Mouse (Mus musculus) kidney, embryonic 15.5 days (tissue): ENCODE results near the gene Acot8. TPM values are rescaled to one million over a fixed set of nuclear protein-coding genes. Genes with fewer than 3 reads are reported as not detected.

Source experiments
- ATAC-seq: fragments of 200-750 bp; cut with Nextera tagmentation; replicated peaks from 2 replicates; pipeline ENCODE4 v1.8.0; 2017; ENCODE audit warnings: moderate TSS enrichment; ENCODE audit not compliant: low FRiP score
- H3K27ac ChIP-seq: fragments of 300-500 bp; sonication (generic); 2 replicates; pipeline ENCODE4 v1.5.1; 2015; ENCODE audit warnings: mild to moderate bottlenecking, inconsistent platforms
- H3K27me3 ChIP-seq: fragments of 300-500 bp; sonication (generic); 2 replicates; pipeline ENCODE4 v1.6.1; 2015; ENCODE audit warnings: inconsistent platforms
- H3K36me3 ChIP-seq: fragments of 300-500 bp; sonication (generic); 2 replicates; pipeline ENCODE4 v1.6.1; 2015; ENCODE audit warnings: inconsistent platforms
- H3K4me1 ChIP-seq: fragments of 300-500 bp; sonication (generic); 2 replicates; pipeline ENCODE4 v1.6.1; 2015; ENCODE audit warnings: inconsistent platforms
- H3K4me2 ChIP-seq: fragments of 300-500 bp; sonication (generic); 2 replicates; pipeline ENCODE4 v1.6.1; 2015; ENCODE audit warnings: moderate library complexity, mild to moderate bottlenecking, inconsistent platforms
- H3K4me3 ChIP-seq: fragments of 300-500 bp; sonication (generic); replicated peaks from 2 replicates; pipeline ENCODE4 v1.5.1; 2015; ENCODE audit warnings: mild to moderate bottlenecking, inconsistent platforms
- H3K9ac ChIP-seq: fragments of 300-500 bp; sonication (generic); 2 replicates; pipeline ENCODE4 v1.6.1; 2015; ENCODE audit warnings: mild to moderate bottlenecking, inconsistent platforms
- H3K9me3 ChIP-seq: fragments of 300-500 bp; sonication (generic); replicated peaks from 2 replicates; pipeline ENCODE4 v1.6.1; 2016; ENCODE audit warnings: inconsistent platforms
- WGBS: fragments of 180-500 bp; shearing (Covaris S2); methylation state at CpG from one replicate; pipeline ENCODE4 v1.1.7; 2015; ENCODE audit warnings: mixed read lengths; 5-methylcytosine and 5-hydroxymethylcytosine counted together
- polyA plus RNA-seq: library from polyadenylated mRNA; unstranded; fragments of >200 nt; fragmentation: Nextera tagmentation; extraction: Ambion mirVana; gene quantifications from 2 replicates; pipeline ENCODE4 v1.2.1, GENCODE M21; 2015

The Acot8 gene
- polyA plus RNA-seq, 1 experiment from 2014 or later = 20.8 TPM

- Histone ChIP-seq H3K36me3 (peaks cover 94% of the 10 kb centered on the region), H3K4me1 (no peaks in the 10 kb centered on the region), H3K4me2 (no peak overlapping the region), H3K9ac (no peak overlapping the region), H3K9me3 (no peaks in the 10 kb centered on the region), H3K4me3 (no peak overlapping the region), H3K27me3 (no peaks in the 10 kb centered on the region), H3K27ac (no peak overlapping the region)
- no peak for ATAC-seq
- 87% methylated on average over 7 of the region's 7 CpGs for WGBS
Observed at GRCm38 (mm10) chr2:164762593-164762992, 42.1 kb downstream of the Acot8 start.

- WGBS = 97% methylated on average over 4 of the region's 4 CpGs
- Histone ChIP-seq H3K4me1 (no peaks in the 10 kb centered on the region), H3K9me3 (no peaks in the 10 kb centered on the region), H3K4me3 (no peak overlapping the region), H3K27ac (no peak overlapping the region), H3K4me2 (no peak overlapping the region), H3K9ac (no peak overlapping the region), H3K36me3 (peaks cover 94% of the 10 kb centered on the region), H3K27me3 (no peaks in the 10 kb centered on the region)
- ATAC-seq = no peak
Observed at GRCm38 (mm10) chr2:164761971-164762370, 42.7 kb downstream of the Acot8 start.

- Histone ChIP-seq H3K36me3 (peaks cover 94% of the 10 kb centered on the region), H3K4me3 (no peak overlapping the region), H3K4me2 (no peak overlapping the region), H3K4me1 (no peaks in the 10 kb centered on the region), H3K9ac (no peak overlapping the region), H3K27me3 (no peaks in the 10 kb centered on the region), H3K27ac (no peak overlapping the region), H3K9me3 (no peaks in the 10 kb centered on the region)
- peak; percentile 78 for ATAC-seq
- WGBS = 94% methylated on average over 2 of the region's 2 CpGs
Observed at GRCm38 (mm10) chr2:164761502-164761901, 43.2 kb downstream of the Acot8 start.

- H3K27me3 ChIP-seq = no peaks in the 10 kb centered on the region
- WGBS = 82% methylated on average over 4 of the region's 4 CpGs
- no peak overlapping the region for H3K4me2 ChIP-seq
- H3K27ac ChIP-seq = no peak overlapping the region
- peaks cover 94% of the 10 kb centered on the region for H3K36me3 ChIP-seq
- H3K9me3 ChIP-seq = no peaks in the 10 kb centered on the region
- no peak overlapping the region for H3K9ac ChIP-seq
- ATAC-seq = no peak
- no peak overlapping the region for H3K4me3 ChIP-seq
- H3K4me1 ChIP-seq = no peaks in the 10 kb centered on the region
Observed at GRCm38 (mm10) chr2:164760059-164760833, 44.4 kb downstream of the Acot8 start.

- no peaks in the 10 kb centered on the region for H3K4me1 ChIP-seq
- no peak overlapping the region for H3K9ac ChIP-seq
- H3K27ac ChIP-seq = no peak overlapping the region
- WGBS = 36% methylated on average over 1 of the region's 1 CpGs
- no peaks in the 10 kb centered on the region for H3K27me3 ChIP-seq
- ATAC-seq = no peak
- no peak overlapping the region for H3K4me3 ChIP-seq
- H3K4me2 ChIP-seq = no peak overlapping the region
- peaks cover 100% of the 10 kb centered on the region for H3K36me3 ChIP-seq
- no peaks in the 10 kb centered on the region for H3K9me3 ChIP-seq
Observed at GRCm38 (mm10) chr2:164758692-164759091, 46.0 kb downstream of the Acot8 start.

GRCm38 (mm10) chr2:164757841-164758240, 46.8 kb downstream of the Acot8 start:
- Histone ChIP-seq H3K27ac (no peak overlapping the region), H3K4me2 (no peak overlapping the region), H3K4me1 (no peaks in the 10 kb centered on the region), H3K4me3 (no peak overlapping the region), H3K9me3 (no peaks in the 10 kb centered on the region), H3K36me3 (peaks cover 100% of the 10 kb centered on the region), H3K9ac (no peak overlapping the region), H3K27me3 (no peaks in the 10 kb centered on the region)
- WGBS = 84% methylated on average over 11 of the region's 11 CpGs
- no peak for ATAC-seq

GRCm38 (mm10) chr2:164754800-164755199, 49.9 kb downstream of the Acot8 start:
- Histone ChIP-seq H3K27me3 (no peaks in the 10 kb centered on the region), H3K36me3 (peaks cover 100% of the 10 kb centered on the region), H3K4me3 (no peak overlapping the region), H3K9me3 (no peaks in the 10 kb centered on the region), H3K9ac (no peak overlapping the region), H3K4me1 (no peaks in the 10 kb centered on the region), H3K27ac (no peak overlapping the region), H3K4me2 (no peak overlapping the region)
- ATAC-seq = no peak
- WGBS = 79% methylated on average over 2 of the region's 2 CpGs

- Histone ChIP-seq H3K4me3 (no peak overlapping the region), H3K4me2 (no peak overlapping the region), H3K36me3 (peaks cover 100% of the 10 kb centered on the region), H3K27me3 (no peaks in the 10 kb centered on the region), H3K9ac (no peak overlapping the region), H3K9me3 (no peaks in the 10 kb centered on the region), H3K27ac (no peak overlapping the region), H3K4me1 (no peaks in the 10 kb centered on the region)
- no peak for ATAC-seq
- WGBS = 73% methylated on average over 11 of the region's 11 CpGs
Observed at GRCm38 (mm10) chr2:164754105-164754504, 50.6 kb downstream of the Acot8 start.

GRCm38 (mm10) chr2:164752454-164752853, 52.2 kb downstream of the Acot8 start:
- ATAC-seq = no peak
- H3K4me1 ChIP-seq = peaks cover 2% of the 10 kb centered on the region; the same call in 1 of the 2 replicates
- no peaks in the 10 kb centered on the region for H3K27me3 ChIP-seq

GRCm38 (mm10) chr2:164748991-164749390, 55.7 kb downstream of the Acot8 start:
- Histone ChIP-seq H3K27ac (no peak overlapping the region), H3K36me3 (peaks cover 68% of the 10 kb centered on the region), H3K9ac (no peak overlapping the region), H3K9me3 (no peaks in the 10 kb centered on the region), H3K4me1 (peaks cover 20% of the 10 kb centered on the region), H3K27me3 (no peaks in the 10 kb centered on the region), H3K4me2 (no peak overlapping the region), H3K4me3 (no peak overlapping the region)
- WGBS = 85% methylated on average over 6 of the region's 6 CpGs
- ATAC-seq = no peak

More at GRCm38 (mm10) chr2:164752454-164752853, 52.2 kb downstream of the Acot8 start:
- 88% methylated on average over 2 of the region's 2 CpGs for WGBS
- Histone ChIP-seq H3K9me3 (no peaks in the 10 kb centered on the region), H3K4me2 (no peak overlapping the region), H3K9ac (no peak overlapping the region), H3K36me3 (peaks cover 100% of the 10 kb centered on the region), H3K4me3 (no peak overlapping the region), H3K27ac (no peak overlapping the region)

- H3K4me3 ChIP-seq = no peak overlapping the region
- no peak overlapping the region for H3K4me2 ChIP-seq
- H3K4me1 ChIP-seq = peaks cover 20% of the 10 kb centered on the region
- H3K27ac ChIP-seq = no peak overlapping the region
- no peaks in the 10 kb centered on the region for H3K27me3 ChIP-seq
- H3K9ac ChIP-seq = no peak overlapping the region
- 79% methylated on average over 4 of the region's 4 CpGs for WGBS
- H3K9me3 ChIP-seq = no peaks in the 10 kb centered on the region
- no peak for ATAC-seq
- peaks cover 60% of the 10 kb centered on the region for H3K36me3 ChIP-seq
Observed at GRCm38 (mm10) chr2:164748191-164748590, 56.5 kb downstream of the Acot8 start.

- Histone ChIP-seq H3K9me3 (no peaks in the 10 kb centered on the region), H3K4me2 (peak overlapping the region; percentile 66), H3K36me3 (peaks cover 45% of the 10 kb centered on the region), H3K9ac (peak overlapping the region; percentile 89), H3K27me3 (no peaks in the 10 kb centered on the region), H3K27ac (no peak overlapping the region), H3K4me3 (peak overlapping the region; percentile 85), H3K4me1 (peaks cover 20% of the 10 kb centered on the region)
- no peak for ATAC-seq
- WGBS = 42% methylated on average over 8 of the region's 8 CpGs
Observed at GRCm38 (mm10) chr2:164746693-164747092, 58.0 kb downstream of the Acot8 start.
